Mouse (Mus musculus) heart, postnatal 0 days (tissue): Measurements from ENCODE around the gene Tns3.

Experiments
- CTCF ChIP-seq: IDR thresholded peaks from 2 replicates; pipeline ENCODE4 v1.5.1; 2016; ENCODE audit warnings: antibody characterized with exemption, control low read depth, low read depth
- EP300 ChIP-seq: IDR thresholded peaks from 2 replicates; pipeline ENCODE4 v1.6.1; 2016; ENCODE audit warnings: antibody characterized with exemption, low read depth

GRCm38 (mm10) chr11:8523344-8524126 is 140.8 kb downstream of the Tns3 start:
- TF ChIP-seq EP300: no peak
- TF ChIP-seq CTCF: peak; percentile 77
